Mouse (Mus musculus) neutrophil, adult 5-6 weeks (primary cell): ENCODE data around the gene Stau1. TPM values are rescaled to one million over a fixed set of nuclear protein-coding genes. Genes with fewer than 3 reads are reported as not detected.
"Not testable (repeated sequence)": the region's sequence is repeated elsewhere in the genome, so short reads cannot be mapped to it uniquely, and the experiment has no call there.

Source experiments
- ATAC-seq: fragments of 151-379, 151-347 bp; 2 replicates; pipeline ENCODE4 v1.8.0; 2017; ENCODE audit warnings: mild to moderate bottlenecking, moderate TSS enrichment; ENCODE audit not compliant: insufficient number of reproducible peaks, poor library complexity, low FRiP score, severe bottlenecking; ENCODE audit errors: extremely low read depth
- total RNA-seq: library from RNA; stranded (forward); fragments of 200-1000 nt; gene quantifications from 2 replicates; pipeline ENCODE4 v1.2.3, GENCODE M21; 2017

Stau1 gene
- 64.5 and 67.0 TPM in 2 replicates for total RNA-seq

- peak; percentile 96 for ATAC-seq
Measured at GRCm38 (mm10) chr2:166995796-166996532, at the start of gene Stau1. Gene Stau1, minus strand, starts transcription at chr2:166996299.

- ATAC-seq: no peak
Measured at GRCm38 (mm10) chr2:167043400-167044121, 47.5 kb upstream of the Stau1 start.

- ATAC-seq: no peak
Measured at GRCm38 (mm10) chr2:167039386-167039785, 43.3 kb upstream of the Stau1 start.

DNA sequence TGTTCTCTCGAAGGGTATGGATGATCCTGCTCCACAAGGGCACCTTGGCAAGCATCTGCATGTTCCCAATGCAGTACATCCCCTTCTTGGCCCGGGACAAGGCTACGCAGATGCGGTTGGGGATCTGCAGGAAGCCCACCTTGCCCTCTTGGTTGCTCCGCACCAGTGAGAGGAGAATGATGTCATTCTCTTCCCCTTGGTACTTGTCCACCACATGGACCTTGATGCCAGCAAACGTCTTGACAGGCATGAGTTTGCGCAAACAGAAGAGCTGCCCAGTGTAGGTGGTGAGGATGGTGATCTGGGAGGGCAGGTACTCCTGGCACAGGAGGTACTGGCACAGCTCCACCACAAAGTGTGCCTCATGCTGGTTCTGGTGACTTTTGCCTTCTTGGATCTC lies 42.6 kb upstream of the Stau1 start:
- ATAC-seq: no peak

DNA sequence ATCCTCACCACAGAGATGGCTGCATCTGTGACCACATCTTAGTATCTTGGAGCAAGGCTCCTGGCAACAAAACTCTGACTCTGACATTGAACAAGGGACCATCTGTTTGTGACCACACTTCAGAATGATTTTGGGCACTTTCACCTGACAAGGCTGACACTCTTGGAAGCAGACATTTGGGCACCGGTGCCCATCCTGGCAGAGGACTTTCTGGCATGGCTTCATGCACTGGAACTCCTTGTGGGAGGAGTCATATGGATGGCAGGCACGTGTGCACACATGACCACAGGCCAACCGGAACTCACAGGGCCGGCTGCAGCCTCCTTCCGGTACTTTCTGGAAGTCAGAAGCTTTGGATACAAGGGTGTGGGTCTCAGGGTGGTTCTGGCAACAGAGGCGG lies 42.2 kb upstream of the Stau1 start:
- no peak for ATAC-seq

- no peak for ATAC-seq
Measured at GRCm38 (mm10) chr2:167037710-167038109, 41.6 kb upstream of the Stau1 start.

DNA sequence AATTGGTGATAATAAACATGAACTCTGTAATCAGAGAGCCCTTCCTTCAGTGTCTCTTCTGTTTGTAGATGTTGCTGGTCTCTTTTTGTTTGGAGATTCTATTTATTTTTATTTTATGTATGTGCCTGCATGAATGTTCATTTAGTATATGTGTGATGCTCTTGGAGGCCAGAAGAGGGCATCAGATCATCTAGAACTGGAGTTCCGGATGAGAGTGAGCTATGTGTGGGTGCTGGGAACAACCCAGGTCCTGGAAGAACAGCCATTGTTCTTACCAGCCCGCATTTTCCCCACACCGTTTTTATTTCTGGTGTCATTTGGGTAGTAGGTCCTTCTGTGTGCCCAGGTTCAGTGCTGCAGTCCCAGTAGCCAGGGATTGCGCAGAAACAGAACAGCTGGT lies 34.4 kb upstream of the Stau1 start:
- no peak for ATAC-seq

DNA sequence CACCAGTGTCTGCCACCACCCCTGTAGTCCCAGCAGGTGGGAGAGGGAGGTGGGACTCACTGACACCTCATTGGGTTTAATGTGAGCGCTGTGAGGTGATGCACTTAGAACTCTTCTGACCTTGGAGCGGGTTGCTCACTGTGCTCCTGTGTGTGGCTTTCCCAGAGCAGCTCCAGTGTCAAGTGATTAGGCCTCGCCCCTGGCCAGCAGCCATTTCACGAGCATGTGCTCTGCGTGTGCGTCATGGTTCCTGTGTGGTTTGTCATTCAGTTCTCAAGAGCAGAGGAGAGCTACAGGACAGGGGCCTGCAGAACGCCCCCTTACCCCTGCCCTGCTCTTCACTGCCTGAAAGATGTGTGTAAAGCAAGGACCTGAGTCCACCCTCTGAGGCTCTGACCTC lies 32.5 kb upstream of the Stau1 start:
- no peak for ATAC-seq

DNA sequence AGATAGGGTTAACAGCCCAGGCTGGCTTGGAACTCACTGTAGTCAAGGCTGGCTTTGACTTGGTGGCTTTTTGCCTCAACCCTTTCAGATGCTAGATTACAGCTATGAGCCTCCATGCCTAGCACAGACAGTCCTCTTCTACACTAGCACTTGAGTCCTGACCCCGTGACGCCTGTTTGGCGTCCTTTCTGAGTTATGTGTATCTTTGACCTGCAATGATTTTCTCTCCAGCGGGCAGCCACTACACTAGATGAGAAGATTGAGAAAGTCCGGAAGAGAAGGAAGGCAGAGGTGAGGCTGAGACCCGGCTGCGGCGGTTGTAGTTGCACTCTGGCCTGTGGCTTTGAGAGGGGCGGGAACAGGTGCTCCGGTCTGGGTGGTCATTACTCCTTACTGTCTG lies 23.3 kb upstream of the Stau1 start:
- no peak for ATAC-seq

DNA sequence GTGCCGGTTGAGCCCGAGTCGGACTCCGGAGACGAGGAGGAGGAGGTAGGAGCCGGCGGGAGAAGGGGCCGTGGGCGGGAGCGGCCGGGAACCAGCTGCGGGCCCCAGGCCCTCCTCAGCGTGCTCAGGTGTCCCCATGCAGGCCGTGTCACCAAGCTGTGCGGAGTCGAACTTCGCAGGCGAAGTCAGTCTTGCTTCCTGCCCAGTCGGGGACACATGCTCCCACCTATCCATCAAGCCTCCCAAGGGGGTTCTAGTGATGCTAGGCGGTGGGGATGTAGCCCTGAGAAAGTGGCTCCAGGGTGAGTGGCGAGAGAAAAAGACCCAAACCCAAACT lies 19.3 kb upstream of the Stau1 start:
- no peak for ATAC-seq

DNA sequence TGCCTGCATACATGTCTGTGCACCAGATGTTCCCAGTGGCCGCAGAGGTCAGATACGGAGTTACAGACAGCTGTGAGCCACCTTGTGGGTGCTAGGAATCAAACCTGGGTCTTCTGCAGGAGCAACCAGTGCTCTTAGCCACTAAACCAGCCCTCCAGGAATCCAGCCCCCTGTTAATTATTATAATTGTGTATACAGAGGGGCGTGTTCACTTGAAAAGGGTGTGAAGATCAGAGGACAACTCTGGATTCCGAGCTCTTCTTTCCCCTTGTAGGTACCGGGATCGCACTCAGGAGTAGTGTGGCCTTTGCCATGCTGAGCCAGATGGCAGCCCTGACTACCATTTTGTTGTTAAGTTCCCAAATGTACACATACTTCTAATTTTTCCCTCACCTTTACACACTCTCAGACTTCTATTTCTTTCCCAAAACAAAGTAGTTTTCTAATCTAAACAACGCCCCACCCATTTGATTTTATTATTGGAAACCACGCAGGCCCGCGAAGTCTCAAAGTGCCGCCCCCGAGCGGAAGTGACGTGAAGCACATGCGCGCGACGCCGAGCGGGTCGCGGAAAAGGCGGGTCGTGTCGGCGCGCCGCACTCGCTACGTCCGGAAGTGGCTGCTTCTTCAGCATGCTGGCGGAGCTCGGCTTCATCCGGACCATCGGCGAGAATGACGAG lies 18.7 kb upstream of the Stau1 start, which contains the start of gene Ddx27:
Gene Ddx27 (plus strand): TSS at position 492 of the 680 bp plus-strand sequence.
- ATAC-seq: peak; percentile 86

- no peak for ATAC-seq
Measured at GRCm38 (mm10) chr2:167010546-167010945, 14.4 kb upstream of the Stau1 start.

DNA sequence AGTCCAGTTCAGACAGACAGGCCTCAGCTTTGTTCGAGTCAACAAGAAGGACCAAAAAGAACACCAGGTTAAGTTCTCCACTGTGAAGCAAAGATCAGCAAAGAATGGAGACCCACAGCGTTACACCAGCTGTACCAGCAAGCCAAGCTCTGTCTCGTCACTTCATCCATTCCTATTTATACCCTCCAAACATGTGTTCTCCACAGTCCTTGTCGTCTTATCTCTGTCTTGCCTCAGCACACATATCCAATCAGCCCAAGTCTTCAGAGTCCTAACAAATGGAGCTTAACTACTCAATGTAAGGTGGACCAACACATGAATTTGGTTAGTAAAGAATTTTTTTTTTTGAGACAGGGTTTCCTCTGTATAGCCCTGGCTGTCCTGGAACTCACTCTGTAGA lies 13.4 kb upstream of the Stau1 start:
- no peak for ATAC-seq

GRCm38 (mm10) chr2:167007565-167007964 lies 11.5 kb upstream of the Stau1 start:
- ATAC-seq: not testable (repeated sequence)

- ATAC-seq: no peak
Measured at GRCm38 (mm10) chr2:167007001-167007491, 10.9 kb upstream of the Stau1 start.

DNA sequence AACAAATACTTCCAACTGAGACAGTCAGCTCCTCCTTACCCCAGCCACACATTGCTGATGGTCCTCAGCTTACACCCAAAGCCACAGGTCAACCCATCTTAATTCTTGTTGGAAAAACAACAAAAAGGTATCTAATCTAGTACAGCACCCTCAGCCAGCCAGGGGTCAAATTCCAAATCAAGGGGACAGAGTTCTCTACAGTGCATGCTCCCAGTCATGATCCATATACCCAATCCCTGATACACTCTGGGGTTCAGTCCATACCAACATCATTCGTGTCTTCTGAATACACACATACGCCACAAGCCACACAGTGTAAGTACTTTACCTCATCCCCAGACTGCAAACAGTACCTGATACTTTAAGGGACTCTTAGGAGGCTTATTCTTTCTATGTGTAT lies 10.3 kb upstream of the Stau1 start:
- ATAC-seq: no peak

DNA sequence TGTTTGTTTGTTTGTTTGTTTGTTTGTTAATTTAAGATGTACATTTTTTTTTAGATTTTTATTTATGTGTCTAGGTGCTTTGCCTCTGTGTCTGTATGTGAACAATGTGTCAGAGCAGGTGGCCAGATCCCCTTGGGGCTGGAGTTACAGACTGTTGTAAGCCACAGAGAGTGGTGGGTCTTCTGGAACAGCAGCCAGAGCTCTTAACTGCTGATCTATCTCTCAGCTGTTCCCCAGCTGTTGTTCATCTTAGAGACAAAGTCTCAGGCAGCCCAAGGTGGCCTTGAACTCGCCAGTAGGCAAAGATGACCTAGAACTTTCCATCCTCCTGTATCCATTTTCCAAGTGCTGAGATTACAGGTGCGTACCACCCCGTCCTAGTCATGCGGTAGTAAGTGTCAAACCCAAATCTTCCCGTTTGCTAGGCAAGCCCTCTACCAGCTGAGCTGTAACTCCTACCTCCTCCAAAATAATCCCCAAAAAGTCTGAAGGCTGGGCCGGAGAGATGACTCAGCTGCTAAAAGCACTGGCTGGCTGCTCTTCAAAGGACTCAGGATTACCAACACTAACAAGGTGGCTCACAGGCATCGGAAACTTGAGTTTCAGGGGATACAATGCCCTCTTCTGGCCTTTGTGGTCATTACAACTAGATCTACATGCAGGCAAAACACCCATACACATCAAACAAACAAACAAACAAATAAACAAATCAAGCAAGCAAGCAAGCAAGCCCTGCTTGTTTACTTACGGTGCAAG lies 8.2 kb upstream of the Stau1 start:
- peak; percentile 88 for ATAC-seq

GRCm38 (mm10) chr2:167001486-167001885 lies 5.4 kb upstream of the Stau1 start:
- no peak for ATAC-seq

- ATAC-seq: no peak
Measured at GRCm38 (mm10) chr2:166996533-166996894, 415 bp upstream of the Stau1 start.
